Mouse (Mus musculus): ENCODE data around the gene Gm10644.
"Not testable (repeated sequence)": the region's sequence is repeated elsewhere in the genome, so short reads cannot be mapped to it uniquely, and the experiment has no call there.

Gm10644 gene

GRCm38 (mm10) chr8:83955106-83955957, at the start of gene Gm10644, which contains the start of gene Asf1b:
Gm10644 (minus strand) TSS chr8:83955205.
Asf1b (plus strand) TSS chr8:83955507.
- peak; percentile 99 to 100 for DNase-seq (ENCODE audit: low spot score in 2 of 2)

DNA sequence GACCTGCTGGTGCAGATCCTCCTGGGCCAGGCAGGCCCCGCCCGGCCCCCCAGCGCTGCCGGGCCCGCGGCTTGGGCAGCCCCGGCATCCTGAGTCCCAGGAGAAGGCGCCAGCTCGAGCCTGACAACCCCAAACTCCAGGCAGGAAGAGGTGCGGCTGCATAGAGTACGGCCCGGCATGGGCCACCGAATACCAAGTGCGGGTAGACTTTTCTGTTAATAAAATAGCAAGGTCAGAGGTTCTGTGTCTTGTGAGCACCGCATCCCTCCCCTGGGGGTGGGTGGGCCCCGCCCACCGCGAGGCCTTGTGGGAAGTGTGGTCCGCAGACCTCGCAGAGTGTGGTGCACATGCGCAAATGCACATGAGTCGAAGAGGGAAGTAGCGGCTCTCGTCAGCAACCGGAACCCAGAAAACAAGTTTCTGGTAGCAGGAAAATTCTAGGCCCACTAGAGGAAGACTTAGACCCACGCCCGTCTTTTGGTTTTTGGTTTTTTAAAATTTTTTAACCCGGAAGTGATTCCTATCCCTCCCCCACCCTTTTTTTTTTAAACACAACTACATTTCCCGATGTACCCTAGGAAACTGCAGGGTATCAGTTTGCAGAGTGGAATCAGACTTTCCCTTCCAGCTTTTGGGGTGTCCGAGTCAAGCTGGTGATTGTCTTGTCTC, 49.7 kb upstream of the Gm10644 start:
- DNase-seq (ENCODE audit: low spot score in 2 of 2) = peak; percentile 95

- DNase-seq (ENCODE audit: low spot score in 2 of 2) = no peak
Measured at GRCm38 (mm10) chr8:84003612-84004246, 48.7 kb upstream of the Gm10644 start.

DNA sequence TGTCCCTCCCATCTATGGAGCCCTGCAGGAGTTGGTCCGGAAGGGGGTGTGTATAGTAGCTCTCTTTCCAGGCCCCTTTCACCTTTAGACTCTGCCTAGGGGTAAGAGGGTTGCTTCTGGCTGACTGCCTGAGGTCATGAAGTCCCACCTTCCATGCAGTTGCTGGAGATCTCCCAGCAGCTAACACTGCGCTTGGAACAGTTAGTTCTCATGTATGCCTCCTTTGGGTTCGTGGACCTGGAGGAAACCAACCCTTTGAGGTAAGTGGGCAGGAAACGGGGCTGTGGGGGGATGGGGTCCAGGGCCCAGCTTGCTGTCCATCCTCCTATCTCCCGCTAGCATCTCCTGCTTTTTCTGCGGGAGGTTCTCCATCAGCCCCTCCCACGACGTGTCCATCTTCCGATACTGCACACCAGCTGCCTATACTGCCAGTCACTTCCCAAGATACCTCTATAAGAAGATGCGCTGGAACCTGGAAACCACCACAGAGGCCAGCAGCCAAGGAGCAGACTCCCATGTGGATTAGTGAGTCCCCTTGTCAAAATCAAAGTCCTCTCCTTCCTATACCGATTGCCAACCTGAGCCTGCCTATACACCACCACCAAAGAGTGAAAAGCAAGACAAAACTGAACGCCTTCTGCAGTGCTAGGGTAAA, 48.1 kb upstream of the Gm10644 start:
- no peak for DNase-seq (ENCODE audit: low spot score in 2 of 2)

DNA sequence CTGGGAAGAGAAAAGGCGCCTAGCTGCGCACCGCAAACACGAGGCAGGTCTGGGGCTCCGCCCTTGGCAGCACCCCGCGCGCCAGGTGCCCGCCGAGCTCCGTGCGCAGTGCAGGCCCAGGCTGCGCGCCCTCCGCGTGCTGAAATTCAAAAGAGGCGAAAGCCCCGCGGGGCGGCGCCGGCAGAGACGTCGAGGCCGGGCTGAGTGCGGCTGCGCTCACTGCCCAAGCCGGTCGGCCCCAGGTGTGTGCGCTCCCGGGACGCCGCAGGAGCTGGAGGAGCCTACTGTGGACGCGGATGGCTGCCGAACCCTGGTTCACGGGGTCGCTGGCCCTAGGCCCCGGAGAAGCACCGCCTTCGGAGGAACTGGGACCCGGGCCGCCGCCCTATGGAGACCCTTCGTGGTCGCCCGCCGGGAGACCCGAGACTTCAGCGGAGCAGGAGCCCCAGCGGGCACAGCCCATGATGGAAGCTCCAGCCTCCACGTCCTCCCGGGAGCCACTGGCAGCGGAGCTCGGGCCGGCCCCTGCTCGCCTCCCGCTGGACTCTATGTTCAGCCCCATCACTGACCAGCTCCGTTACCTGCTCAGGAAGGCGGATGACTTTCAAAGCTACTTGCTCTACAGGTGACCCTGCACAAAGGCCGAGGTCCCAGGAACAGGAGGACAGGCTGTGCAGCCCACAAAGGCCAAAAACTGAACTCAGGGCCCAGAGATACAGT, 46.4 kb upstream of the Gm10644 start, which contains the start of gene 1700067K01Rik:
1700067K01Rik (plus strand) TSS at position 222 of the 720 bp plus-strand sequence.
- no peak for DNase-seq (ENCODE audit: low spot score in 2 of 2)

DNA sequence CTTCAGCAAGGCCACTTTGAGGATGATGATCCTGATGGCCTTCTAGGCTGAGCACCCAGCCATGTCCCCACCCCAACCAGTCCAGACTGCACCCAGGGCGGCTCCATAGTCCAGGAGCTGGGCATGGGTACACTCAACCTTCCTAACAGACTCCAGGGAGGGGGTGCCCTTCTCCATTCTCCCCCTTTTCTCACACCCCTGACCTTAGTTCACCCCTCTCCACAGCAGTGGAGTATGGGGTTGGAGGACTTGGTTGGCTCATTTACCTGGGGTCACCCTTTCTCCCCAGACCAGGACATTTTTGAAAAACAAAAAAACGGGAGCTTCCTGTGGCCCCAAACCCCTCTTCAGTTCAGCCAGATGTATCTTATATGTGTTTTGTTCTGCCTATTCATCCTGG, 44.8 kb upstream of the Gm10644 start:
- no peak for DNase-seq (ENCODE audit: low spot score in 2 of 2)

DNA sequence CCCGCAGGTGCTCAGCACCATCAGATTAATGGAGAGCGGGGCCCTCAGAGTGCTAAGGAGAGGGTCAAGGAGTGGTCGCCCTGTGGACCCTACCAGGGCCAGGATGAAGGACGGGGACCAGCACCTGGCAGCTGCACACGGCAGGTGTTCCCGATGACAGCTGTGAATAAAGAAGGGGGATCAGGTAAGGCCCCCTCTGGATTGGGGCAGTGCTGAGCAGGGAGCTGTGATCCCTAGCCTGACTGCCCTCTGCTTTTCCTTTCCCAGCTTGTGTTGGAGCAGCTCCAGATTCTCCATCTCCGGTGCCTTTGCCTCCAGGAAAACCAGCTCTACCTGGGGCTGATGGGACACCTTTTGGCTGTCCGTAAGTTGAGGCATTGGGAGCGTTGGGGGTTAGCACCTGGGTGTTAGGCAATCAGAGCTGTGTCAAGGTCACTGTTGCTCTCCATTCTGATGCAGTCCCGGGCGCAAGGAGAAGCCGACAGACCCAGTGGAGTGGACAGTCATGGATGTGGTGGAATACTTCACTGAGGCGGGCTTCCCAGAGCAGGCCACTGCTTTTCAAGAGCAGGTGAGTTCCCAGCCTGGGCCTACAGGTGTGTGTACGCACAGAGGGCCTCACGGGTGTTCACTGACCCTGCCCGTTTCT, 44.2 kb upstream of the Gm10644 start:
- DNase-seq (ENCODE audit: low spot score in 2 of 2) = no peak

DNA sequence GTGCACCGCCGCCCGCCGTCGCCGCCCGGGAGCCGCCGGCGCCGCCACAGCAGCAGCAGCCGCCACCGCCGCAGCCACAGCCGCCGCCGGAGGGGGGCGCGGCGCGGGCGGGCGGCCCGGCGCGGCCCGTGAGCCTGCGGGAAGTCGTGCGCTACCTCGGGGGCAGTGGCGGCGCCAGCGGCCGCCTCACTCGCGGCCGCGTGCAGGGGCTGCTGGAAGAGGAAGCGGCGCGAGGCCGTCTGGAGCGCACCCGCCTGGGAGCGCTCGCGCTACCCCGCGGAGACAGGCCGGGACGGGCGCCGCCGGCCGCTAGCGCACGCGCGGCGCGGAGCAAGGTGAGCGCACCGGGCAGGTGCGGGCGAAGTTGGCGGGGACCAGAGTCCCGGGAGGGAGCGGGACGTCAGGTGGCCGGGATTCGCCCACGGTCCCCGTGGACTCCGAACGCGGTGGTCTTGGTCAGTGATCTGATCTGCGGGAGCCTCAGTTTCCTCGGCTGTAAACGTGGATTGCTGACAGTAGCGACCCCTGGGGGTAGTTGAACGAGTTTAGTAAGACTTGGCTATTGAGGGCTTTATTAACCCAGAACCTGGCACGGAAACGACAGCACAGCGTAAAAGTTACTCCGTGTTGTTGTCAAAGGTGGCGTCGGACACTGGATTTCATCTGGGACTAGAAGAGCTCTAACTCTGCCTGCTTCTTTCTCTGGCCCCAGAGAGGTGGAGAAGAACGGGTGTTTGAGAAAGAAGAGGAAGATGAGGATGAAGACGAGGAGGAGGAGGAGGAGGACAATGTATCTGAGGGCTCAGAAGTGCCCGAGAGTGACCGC, 43.4 kb upstream of the Gm10644 start:
- DNase-seq (ENCODE audit: low spot score in 2 of 2) = peak; percentile 70 to 76

- peak; percentile 75 to 81 for DNase-seq (ENCODE audit: low spot score in 2 of 2)
Measured at GRCm38 (mm10) chr8:83997511-83998141, 42.6 kb upstream of the Gm10644 start, which contains the start of gene Samd1. Samd1 (plus strand) TSS chr8:83997672.

- peak; percentile 90 to 91 for DNase-seq (ENCODE audit: low spot score in 2 of 2)
Measured at GRCm38 (mm10) chr8:83996567-83997505, 41.8 kb upstream of the Gm10644 start.

GRCm38 (mm10) chr8:83995973-83996372, 41.0 kb upstream of the Gm10644 start:
- peak; percentile 46 to 57 for DNase-seq (ENCODE audit: low spot score in 2 of 2)

GRCm38 (mm10) chr8:83994030-83994429, 39.0 kb upstream of the Gm10644 start:
- no peak for DNase-seq (ENCODE audit: low spot score in 2 of 2)

- DNase-seq (ENCODE audit: low spot score in 2 of 2) = no peak
Measured at GRCm38 (mm10) chr8:83992488-83992887, 37.5 kb upstream of the Gm10644 start.

GRCm38 (mm10) chr8:83990170-83990569, 35.2 kb upstream of the Gm10644 start:
- no peak for DNase-seq (ENCODE audit: low spot score in 2 of 2)

- DNase-seq (ENCODE audit: low spot score in 2 of 2) = no peak
Measured at GRCm38 (mm10) chr8:83989243-83989642, 34.2 kb upstream of the Gm10644 start.

DNA sequence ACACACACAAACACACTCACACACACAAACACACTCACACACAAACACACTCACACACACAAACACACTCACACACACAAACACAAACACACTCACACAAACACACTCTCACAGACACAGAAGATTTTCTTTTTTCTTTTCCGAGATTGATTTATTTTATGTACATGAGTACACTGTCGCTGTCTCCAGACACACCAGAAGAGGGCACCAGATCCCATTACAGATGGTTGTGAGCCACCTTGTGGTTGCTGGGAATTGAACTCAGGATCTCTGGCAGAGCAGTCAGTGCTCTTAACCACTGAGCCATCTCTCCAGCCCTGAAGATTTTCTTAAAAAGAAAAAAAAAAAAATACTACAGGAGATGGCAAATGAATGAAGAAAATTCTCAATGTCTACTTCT, 28.2 kb upstream of the Gm10644 start:
- DNase-seq (ENCODE audit: low spot score in 2 of 2) = not testable (repeated sequence)

DNA sequence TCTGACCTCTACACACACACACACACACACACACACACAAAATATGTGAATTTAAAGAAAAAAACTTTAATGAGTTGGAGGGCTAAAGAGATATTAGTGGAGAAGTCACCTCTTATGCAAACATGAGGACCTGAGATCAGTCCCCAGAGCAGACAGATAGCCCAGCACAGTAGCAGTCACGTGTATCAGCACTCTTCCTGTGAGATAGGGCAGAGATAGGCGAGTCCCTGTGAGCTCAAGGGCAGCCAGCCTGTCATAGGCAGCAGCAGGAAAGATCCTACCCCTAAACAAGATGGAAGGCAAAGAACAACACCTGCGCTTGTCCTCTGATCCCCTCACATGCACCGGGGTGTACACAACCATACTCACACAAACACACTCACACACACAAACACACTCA, 27.4 kb upstream of the Gm10644 start:
- DNase-seq (ENCODE audit: low spot score in 2 of 2) = no peak

DNA sequence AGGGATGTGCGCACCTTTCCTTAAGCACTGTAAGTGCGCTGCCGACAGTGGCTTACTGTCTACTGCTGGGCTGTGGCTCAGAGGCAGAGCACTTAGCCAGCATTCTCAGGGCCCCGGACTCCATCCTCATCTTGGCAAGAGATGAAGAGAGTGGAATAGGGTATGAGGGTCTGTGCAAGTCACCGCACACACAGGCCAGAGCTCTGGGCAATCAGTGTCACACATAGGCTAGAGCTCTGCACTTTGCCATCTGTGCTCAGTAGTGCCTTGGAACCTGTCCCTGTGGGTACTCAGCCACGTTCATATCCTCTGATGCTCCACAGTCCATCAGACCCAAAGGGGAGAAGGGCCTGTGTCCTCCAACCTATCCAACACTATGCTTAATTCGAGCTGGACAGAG, 26.5 kb upstream of the Gm10644 start:
- no peak for DNase-seq (ENCODE audit: low spot score in 2 of 2)

Data from right cerebral cortex, postnatal 10 days (tissue).